Mouse (Mus musculus): ENCODE measurements around the gene Mettl21c. TPM values are rescaled to one million over a fixed set of nuclear protein-coding genes. Genes with fewer than 3 reads are reported as not detected.

The Mettl21c gene
- polyA plus RNA-seq, 1 experiment, result 0.04 TPM

DNA sequence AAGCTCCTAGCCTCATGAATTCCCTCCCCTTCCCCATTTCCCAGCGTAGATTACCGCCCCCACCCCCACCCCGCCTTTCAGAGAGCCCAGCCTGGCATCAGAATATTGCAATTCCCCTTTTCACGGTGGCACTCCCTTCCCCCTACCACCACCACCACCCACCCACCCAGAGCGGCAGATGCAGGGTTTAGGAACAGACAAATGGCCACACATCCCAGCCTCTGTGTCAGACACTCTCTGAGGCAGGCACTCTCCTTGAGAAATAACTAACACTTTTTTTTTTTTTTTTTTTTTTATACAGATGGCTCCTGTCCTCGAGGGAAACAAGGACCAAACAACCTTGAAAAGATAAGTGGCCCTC is 22.7 kb upstream of the Mettl21c start:
- Histone ChIP-seq H3K36me3 (ENCODE audit: control insufficient read depth, insufficient read depth) (no peaks in the 10 kb centered on the region), H3K79me2 (ENCODE audit: control insufficient read depth, insufficient read depth) (no peaks in the 10 kb centered on the region), H3K4me3 (ENCODE audit: insufficient read depth, poor library complexity, severe bottlenecking) (no peak overlapping the region), H3K27me3 (ENCODE audit: control insufficient read depth, insufficient read depth, insufficient read length) (peaks cover 6% of the 10 kb centered on the region), H3K79me3 (ENCODE audit: low read depth) (no peaks in the 10 kb centered on the region), H3ac (ENCODE audit: control insufficient read depth, insufficient read length, low read depth) (no peak overlapping the region)
- no peak for TF ChIP-seq CTCF (IDR thresholded peaks at IDR 0.05; ENCODE audit: control insufficient read depth, insufficient read depth, insufficient read length)
- no peak for TF ChIP-seq FOSL1 (IDR thresholded peaks at IDR 0.05; ENCODE audit: insufficient read depth, low read length, poor library complexity, severe bottlenecking)
- TF ChIP-seq CEBPB (IDR thresholded peaks at IDR 0.05; ENCODE audit: low read depth), result no peak

DNA sequence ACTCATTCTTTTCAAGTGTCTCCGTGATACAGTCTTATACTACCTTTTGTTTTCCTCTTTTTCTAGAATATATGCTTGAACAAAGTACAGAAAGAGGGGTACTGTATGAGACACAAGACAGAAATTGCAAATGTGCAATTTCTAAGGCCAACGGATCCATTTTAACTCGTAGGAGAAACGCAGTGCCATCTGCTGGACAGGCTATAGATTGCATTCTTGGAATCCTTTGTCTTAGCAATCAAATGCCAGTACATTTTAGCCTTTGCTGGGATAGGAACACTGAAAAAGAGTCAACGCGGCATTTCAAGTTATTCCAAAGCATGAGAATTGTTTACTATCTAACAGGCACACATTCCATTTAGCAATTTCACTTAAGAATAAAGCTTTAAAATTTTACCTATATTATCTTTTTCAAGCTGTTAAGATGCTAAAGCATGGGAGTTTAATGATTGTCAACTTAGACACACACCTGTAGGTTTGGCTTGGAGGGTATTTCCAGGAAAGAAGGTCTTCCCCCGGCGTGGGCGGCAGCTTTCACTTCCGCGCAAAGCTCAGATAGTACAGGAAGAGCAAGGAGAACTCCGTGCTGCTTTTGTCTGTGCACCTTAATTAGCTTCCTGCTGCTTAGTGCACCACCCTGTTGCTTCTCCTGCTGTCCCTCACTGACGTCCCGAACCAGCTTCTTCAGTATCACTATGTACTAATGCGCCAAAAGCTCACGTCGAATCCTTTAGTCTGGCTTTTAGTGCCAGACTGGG is 22.1 kb upstream of the Mettl21c start:
- Histone ChIP-seq H3K79me2 (ENCODE audit: control insufficient read depth, insufficient read depth) (no peaks in the 10 kb centered on the region), H3ac (ENCODE audit: control insufficient read depth, insufficient read length, low read depth) (no peak overlapping the region), H3K36me3 (ENCODE audit: control insufficient read depth, insufficient read depth) (no peaks in the 10 kb centered on the region)

DNA sequence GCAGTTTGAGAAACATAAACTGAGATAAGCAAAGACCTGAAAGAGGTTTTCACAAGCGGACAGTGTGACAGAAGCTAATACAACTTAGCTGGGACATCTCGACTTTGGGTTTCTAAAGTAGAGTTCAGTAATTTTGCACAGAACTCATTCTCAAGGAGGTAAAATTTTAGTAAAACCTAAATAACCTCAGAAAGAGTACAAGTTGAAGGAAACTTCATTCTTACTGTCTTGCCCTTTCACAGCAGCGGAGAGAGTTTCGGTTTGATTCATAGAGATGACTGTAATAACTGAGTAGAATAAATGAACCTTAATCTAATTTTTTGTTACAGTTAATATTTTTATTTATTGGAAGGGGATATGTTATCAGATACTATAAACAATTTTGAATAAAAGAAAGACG is 13.1 kb upstream of the Mettl21c start:
- TF ChIP-seq USF1 (IDR thresholded peaks at IDR 0.05; ENCODE audit: low read depth) (no peak), MAX (IDR thresholded peaks at IDR 0.05) (no peak), MYOG (IDR thresholded peaks at IDR 0.05; ENCODE audit: control insufficient read depth, extremely low read depth, insufficient read length) (no peak), CTCF (IDR thresholded peaks at IDR 0.05; ENCODE audit: control insufficient read depth, insufficient read depth, insufficient read length) (no peak), CEBPB (IDR thresholded peaks at IDR 0.05; ENCODE audit: low read depth) (no peak), FOSL1 (IDR thresholded peaks at IDR 0.05; ENCODE audit: insufficient read depth, low read length, poor library complexity, severe bottlenecking) (no peak), MYOD1 (IDR thresholded peaks at IDR 0.05; ENCODE audit: control insufficient read depth, insufficient read length, low read depth) (no peak)
- Histone ChIP-seq H3K27me3 (ENCODE audit: control insufficient read depth, insufficient read depth, insufficient read length) (peaks cover 14% of the 10 kb centered on the region), H3K4me3 (ENCODE audit: insufficient read depth, poor library complexity, severe bottlenecking) (no peak overlapping the region), H3K36me3 (ENCODE audit: control insufficient read depth, insufficient read depth) (no peaks in the 10 kb centered on the region), H3K79me2 (ENCODE audit: control insufficient read depth, insufficient read depth) (no peaks in the 10 kb centered on the region), H3ac (ENCODE audit: control insufficient read depth, insufficient read length, low read depth) (no peak overlapping the region), H3K79me3 (ENCODE audit: low read depth) (no peaks in the 10 kb centered on the region)

More for the DNA sequence above, 22.1 kb upstream of the Mettl21c start:
- Histone ChIP-seq H3K79me3 (ENCODE audit: low read depth) (no peaks in the 10 kb centered on the region), H3K4me3 (ENCODE audit: insufficient read depth, poor library complexity, severe bottlenecking) (no peak overlapping the region), H3K27me3 (ENCODE audit: control insufficient read depth, insufficient read depth, insufficient read length) (peaks cover 6% of the 10 kb centered on the region)
- TF ChIP-seq MAX (IDR thresholded peaks at IDR 0.05), result no peak
- TF ChIP-seq CTCF (IDR thresholded peaks at IDR 0.05; ENCODE audit: control insufficient read depth, insufficient read depth, insufficient read length), result peak; percentile 43

DNA sequence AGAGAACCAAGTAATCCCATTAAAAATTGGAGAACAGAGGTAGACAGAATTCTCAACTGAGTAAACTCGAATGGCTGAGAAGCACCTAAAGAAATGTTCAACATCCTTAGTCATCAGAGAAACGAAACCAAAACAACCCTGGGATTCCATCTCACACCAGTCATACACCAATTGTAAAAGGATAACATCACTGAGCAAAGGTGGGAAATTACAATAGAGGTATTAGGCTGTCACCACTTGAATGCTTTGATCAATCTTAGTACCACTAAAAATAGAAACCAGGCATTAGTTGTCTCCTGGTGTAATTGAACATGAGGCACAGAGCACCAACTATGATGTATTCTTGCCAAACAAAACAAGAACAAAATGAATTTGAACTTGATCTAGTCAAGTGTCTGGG is 12.4 kb upstream of the Mettl21c start:
- no peak for TF ChIP-seq MYOD1 (IDR thresholded peaks at IDR 0.05; ENCODE audit: control insufficient read depth, insufficient read length, low read depth)
- no peak for TF ChIP-seq MYOG (IDR thresholded peaks at IDR 0.05; ENCODE audit: control insufficient read depth, extremely low read depth, insufficient read length)
- TF ChIP-seq CEBPB (IDR thresholded peaks at IDR 0.05; ENCODE audit: low read depth), result no peak
- no peak for TF ChIP-seq FOSL1 (IDR thresholded peaks at IDR 0.05; ENCODE audit: insufficient read depth, low read length, poor library complexity, severe bottlenecking)
- no peak for TF ChIP-seq CTCF (IDR thresholded peaks at IDR 0.05; ENCODE audit: control insufficient read depth, insufficient read depth, insufficient read length)
- TF ChIP-seq USF1 (IDR thresholded peaks at IDR 0.05; ENCODE audit: low read depth), result no peak
- no peak for TF ChIP-seq MAX (IDR thresholded peaks at IDR 0.05)
- H3K79me2 ChIP-seq (ENCODE audit: control insufficient read depth, insufficient read depth), result no peaks in the 10 kb centered on the region
- H3K79me3 ChIP-seq (ENCODE audit: low read depth), result no peaks in the 10 kb centered on the region
- H3ac ChIP-seq (ENCODE audit: control insufficient read depth, insufficient read length, low read depth), result no peak overlapping the region
- peaks cover 14% of the 10 kb centered on the region for H3K27me3 ChIP-seq (ENCODE audit: control insufficient read depth, insufficient read depth, insufficient read length)
- no peak overlapping the region for H3K4me3 ChIP-seq (ENCODE audit: insufficient read depth, poor library complexity, severe bottlenecking)
- H3K36me3 ChIP-seq (ENCODE audit: control insufficient read depth, insufficient read depth), result no peaks in the 10 kb centered on the region

DNA sequence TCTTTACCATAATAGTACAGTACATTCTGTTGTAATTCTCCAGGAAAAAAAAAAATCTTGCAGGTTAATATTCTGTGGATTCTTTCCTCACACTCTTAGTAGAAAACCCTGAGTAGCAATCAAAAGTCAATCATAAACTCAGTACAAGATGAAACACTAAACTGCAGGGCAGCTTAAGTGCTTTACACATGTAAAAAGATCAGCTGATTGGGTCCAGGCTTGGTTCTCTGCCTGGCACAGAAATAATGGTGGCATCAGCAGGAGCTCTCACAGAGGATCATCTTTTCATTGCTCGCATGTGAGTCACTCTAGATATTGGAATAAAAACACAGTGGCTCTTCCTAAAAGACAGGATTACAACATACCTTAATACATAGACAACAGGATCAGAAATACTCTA is 7.8 kb upstream of the Mettl21c start:
- H3K79me3 ChIP-seq (ENCODE audit: low read depth), result no peaks in the 10 kb centered on the region
- H3K27me3 ChIP-seq (ENCODE audit: control insufficient read depth, insufficient read depth, insufficient read length), result no peaks in the 10 kb centered on the region
- no peaks in the 10 kb centered on the region for H3K79me2 ChIP-seq (ENCODE audit: control insufficient read depth, insufficient read depth)
- H3K36me3 ChIP-seq (ENCODE audit: control insufficient read depth, insufficient read depth), result no peaks in the 10 kb centered on the region
- H3K4me3 ChIP-seq (ENCODE audit: insufficient read depth, poor library complexity, severe bottlenecking), result no peak overlapping the region
- no peak for TF ChIP-seq MAX (IDR thresholded peaks at IDR 0.05)
- TF ChIP-seq CEBPB (IDR thresholded peaks at IDR 0.05; ENCODE audit: low read depth), result no peak
- no peak for TF ChIP-seq USF1 (IDR thresholded peaks at IDR 0.05; ENCODE audit: low read depth)
- TF ChIP-seq MYOD1 (IDR thresholded peaks at IDR 0.05; ENCODE audit: control insufficient read depth, insufficient read length, low read depth), result no peak
- TF ChIP-seq CTCF (IDR thresholded peaks at IDR 0.05; ENCODE audit: control insufficient read depth, insufficient read depth, insufficient read length), result no peak
- no peak for TF ChIP-seq MYOG (IDR thresholded peaks at IDR 0.05; ENCODE audit: control insufficient read depth, extremely low read depth, insufficient read length)
- no peak for TF ChIP-seq FOSL1 (IDR thresholded peaks at IDR 0.05; ENCODE audit: insufficient read depth, low read length, poor library complexity, severe bottlenecking)
- no peak overlapping the region for H3ac ChIP-seq (ENCODE audit: control insufficient read depth, insufficient read length, low read depth)

DNA sequence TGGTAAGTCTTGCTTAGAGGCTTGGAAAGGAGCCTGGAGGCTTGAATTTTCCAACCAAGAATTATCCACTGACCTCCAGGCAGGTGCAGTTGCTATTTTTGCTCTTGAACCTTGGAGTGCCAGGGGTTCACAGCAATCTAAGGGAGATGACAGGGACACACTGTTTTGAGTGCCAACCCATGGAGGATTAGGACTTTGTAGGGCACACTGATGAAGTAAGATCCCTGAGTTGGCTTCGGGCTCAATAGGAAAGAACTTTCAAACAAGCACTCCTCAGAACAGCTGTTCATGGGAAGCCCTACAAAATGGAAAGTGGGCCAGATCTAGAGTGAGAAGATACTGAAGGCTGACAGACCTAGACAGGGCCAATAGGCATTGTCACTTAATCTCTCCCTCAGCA is 2.8 kb upstream of the Mettl21c start:
- Histone ChIP-seq H3K79me2 (ENCODE audit: control insufficient read depth, insufficient read depth) (no peaks in the 10 kb centered on the region), H3ac (ENCODE audit: control insufficient read depth, insufficient read length, low read depth) (no peak overlapping the region), H3K36me3 (ENCODE audit: control insufficient read depth, insufficient read depth) (no peaks in the 10 kb centered on the region), H3K27me3 (ENCODE audit: control insufficient read depth, insufficient read depth, insufficient read length) (peaks cover 3% of the 10 kb centered on the region), H3K4me3 (ENCODE audit: insufficient read depth, poor library complexity, severe bottlenecking) (no peak overlapping the region), H3K79me3 (ENCODE audit: low read depth) (no peaks in the 10 kb centered on the region)
- TF ChIP-seq CTCF (IDR thresholded peaks at IDR 0.05; ENCODE audit: control insufficient read depth, insufficient read depth, insufficient read length) (no peak), MYOD1 (IDR thresholded peaks at IDR 0.05; ENCODE audit: control insufficient read depth, insufficient read length, low read depth) (no peak), CEBPB (IDR thresholded peaks at IDR 0.05; ENCODE audit: low read depth) (no peak), MAX (IDR thresholded peaks at IDR 0.05) (no peak), FOSL1 (IDR thresholded peaks at IDR 0.05; ENCODE audit: insufficient read depth, low read length, poor library complexity, severe bottlenecking) (no peak), MYOG (IDR thresholded peaks at IDR 0.05; ENCODE audit: control insufficient read depth, extremely low read depth, insufficient read length) (no peak), USF1 (IDR thresholded peaks at IDR 0.05; ENCODE audit: low read depth) (no peak)
